Mouse (Mus musculus) 3T3-L1 (cell line): ENCODE measurements around the gene Olfr1238.

ENCODE experiments used
- DNase-seq: peaks from one replicate; pipeline ENCODE4 v3.0.0-alpha.2; 2015; ENCODE audit warnings: low read depth, low spot score

The Olfr1238 gene

DNA sequence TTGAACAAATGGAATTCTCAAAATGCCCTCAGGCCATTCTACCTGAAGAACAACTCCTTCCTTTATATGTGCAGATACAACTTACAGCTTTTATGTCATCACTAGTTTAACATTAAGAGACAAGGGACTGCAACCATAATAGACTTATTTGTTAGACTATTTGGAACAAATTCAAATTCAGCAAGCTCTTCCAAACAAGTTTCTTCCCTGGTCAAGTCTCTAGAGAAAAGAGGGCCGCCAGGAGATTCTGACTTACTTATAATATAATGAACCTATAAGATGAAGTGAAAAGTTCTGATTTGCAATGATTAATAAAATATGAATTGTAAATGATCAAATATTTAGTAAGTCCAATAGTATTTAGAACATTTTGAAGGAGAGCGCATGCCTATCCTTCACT is at the start of gene Olfr1238:
Olfr1238 (minus strand) TSS at position 101 of the 400 bp plus-strand sequence.
- no peak for DNase-seq

DNA sequence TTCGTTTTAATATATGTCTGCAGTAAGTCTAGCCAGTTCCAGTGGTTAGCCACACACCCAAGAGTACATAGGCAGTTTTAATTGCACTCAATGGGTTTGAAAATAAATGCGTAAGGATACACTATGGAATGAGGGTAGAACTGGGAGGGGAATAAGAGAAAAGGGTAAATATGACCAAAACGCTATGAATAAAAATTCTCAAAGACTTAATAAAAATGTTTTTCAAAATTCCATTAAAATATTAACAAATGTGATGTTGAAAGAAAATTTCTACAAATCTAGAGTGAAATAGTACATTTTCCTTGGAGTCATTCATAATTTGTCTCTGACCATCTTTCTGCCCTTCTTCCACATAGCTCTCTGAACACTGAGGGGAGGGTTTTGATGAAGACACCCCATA is 33.4 kb upstream of the Olfr1238 start, which contains the start of gene Olfr1240:
Olfr1240 (minus strand) TSS at position 101 of the 400 bp plus-strand sequence.
- DNase-seq = no peak

DNA sequence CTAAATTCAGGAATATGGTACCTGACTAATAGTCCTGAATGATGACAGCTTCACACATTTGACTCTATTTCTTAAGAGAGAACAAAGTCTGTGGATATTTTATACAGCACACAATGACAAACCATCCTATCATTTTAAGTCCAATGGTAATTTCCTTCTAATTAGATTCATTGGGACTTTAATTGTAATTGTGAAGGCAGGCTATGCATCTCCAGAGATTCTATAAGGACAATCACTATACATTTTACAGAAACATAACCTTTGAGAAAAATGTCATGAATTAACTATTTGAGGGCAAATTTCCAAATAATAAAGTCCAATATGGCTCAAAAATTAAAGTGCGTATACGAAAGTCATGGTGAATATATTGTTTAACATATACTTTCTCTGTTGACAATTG is 10.8 kb upstream of the Olfr1238 start, which contains the start of gene Olfr1239:
Olfr1239 (minus strand) TSS at position 101 of the 400 bp plus-strand sequence.
- no peak for DNase-seq

DNA sequence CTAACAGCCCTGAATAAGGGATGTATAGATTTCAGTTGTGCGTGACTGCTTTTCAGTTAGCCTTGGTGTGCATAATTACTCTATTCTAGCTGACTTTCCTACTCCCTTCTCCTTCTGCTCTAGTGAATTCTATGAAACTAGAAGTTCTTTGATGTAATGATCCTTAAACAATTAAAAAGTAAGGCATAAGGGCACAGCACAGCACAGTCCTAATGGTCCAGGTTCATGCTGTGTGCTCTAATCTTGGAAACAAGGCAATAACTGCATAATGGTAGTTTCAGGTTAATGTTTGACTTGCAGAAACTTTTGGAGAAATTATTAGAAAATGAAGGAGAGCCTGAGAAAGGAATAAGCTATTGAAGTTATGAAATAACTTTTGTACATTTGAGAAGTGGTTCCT is 5.1 kb upstream of the Olfr1238 start:
- no peak for DNase-seq

- DNase-seq = no peak
Observed at GRCm38 (mm10) chr2:89400882-89401281, 8.6 kb downstream of the Olfr1238 start.

DNA sequence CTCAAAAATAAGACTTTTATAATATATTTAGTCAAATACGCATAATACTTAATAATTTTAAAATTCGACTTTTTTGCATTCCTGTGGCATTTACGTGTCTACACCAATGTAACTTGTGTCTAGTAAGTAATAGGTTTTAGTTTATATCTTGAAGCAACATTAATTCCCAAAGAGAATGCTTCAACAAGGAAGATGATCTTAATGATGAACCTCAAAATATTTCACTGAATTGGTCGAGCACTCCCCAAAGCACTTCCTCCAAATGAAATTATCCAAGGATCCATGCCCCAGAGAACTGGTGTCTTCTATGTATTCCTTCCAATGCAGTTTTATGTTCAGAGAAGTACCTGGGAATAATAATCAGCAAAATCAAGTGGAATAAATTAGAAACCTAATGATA is 44.7 kb downstream of the Olfr1238 start, which contains the start of gene Olfr1234:
Olfr1234 (minus strand) TSS at position 101 of the 400 bp plus-strand sequence.
- no peak for DNase-seq
